22 mouse cellular contexts compared by ENCODE assay signal in the genomic region with DNA sequence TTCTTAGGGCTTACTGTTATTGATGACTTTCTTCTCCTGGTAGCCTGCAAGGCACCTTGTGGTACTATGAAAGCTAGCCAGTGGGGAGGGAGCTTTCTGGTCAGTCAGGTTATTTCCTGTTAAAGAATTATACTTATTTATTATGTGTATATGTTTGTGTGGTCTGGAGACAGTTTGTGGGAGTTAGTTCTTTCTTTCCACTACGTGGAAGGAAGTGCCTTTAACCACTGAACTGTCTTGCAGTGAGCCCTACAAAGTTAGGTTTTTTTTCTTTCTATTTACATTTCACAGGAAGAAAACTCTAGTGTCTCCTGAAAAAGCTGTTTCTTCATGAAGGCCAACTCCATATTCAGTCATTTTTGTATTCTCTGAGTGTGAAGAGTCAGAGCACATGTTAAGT.
A peak's percentile ranks its signal among the peaks of the same experiment; 100 is the strongest.
DNase-seq lines count a peak whose midpoint lies in the region; ATAC-seq and TF ChIP-seq lines count a peak whose summit lies in the region.
"Had no signal": no experiment of that assay in that cellular context is flagged by ENCODE, and none has a peak within 500 bp of the region (broad histone marks: within the 10 kb centered on the region; RNA-seq: fewer than 3 reads in every experiment).

No protein-coding gene starts in this region.

- TF ChIP-seq CTCF in lung, postnatal 0 days (IDR thresholded peaks at IDR 0.05): no peak

- H3K4me2 ChIP-seq in lung, postnatal 0 days (replicated peaks; ENCODE audit: low read depth, low read length): no peak overlapping the region
- H3K4me2 ChIP-seq: embryonic facial prominence, embryonic 13.5 days; forebrain, embryonic 12.5 days; heart, embryonic 12.5 days; hindbrain, embryonic 12.5 days had no signal

- H3K27me3 ChIP-seq in lung, postnatal 0 days (replicated peaks; ENCODE audit: insufficient read depth, low read length): no peaks in the 10 kb centered on the region
- H3K27me3 ChIP-seq: CH12.LX; embryonic facial prominence, embryonic 13.5 days; forebrain, embryonic 12.5 days; heart, embryonic 12.5 days; hindbrain, embryonic 12.5 days had no signal

- no peak overlapping the region for H3K27ac ChIP-seq in lung, postnatal 0 days (ENCODE audit: low read length)
- H3K27ac ChIP-seq: embryonic facial prominence, embryonic 13.5 days; forebrain, embryonic 12.5 days; hindbrain, embryonic 12.5 days had no signal

- no peaks in the 10 kb centered on the region for H3K36me3 ChIP-seq in lung, postnatal 0 days (ENCODE audit: insufficient read depth, low read length)
- H3K36me3 ChIP-seq: embryonic facial prominence, embryonic 13.5 days; forebrain, embryonic 12.5 days; heart, embryonic 12.5 days; hindbrain, embryonic 12.5 days had no signal

- ATAC-seq in common myeloid progenitor, adult 5-6 weeks (replicated peaks; ENCODE audit: low read depth, poor library complexity, severe bottlenecking): peak; percentile 91
- peak; percentile 91 for ATAC-seq in inflammation-experienced regulatory T-cells, adult 6 months
- no peak for ATAC-seq in lung, postnatal 0 days
- ATAC-seq: forebrain, embryonic 16.5 days; hindbrain, embryonic 16.5 days; intestine, embryonic 16.5 days; Patski had no signal

- H3K4me1 ChIP-seq in lung, postnatal 0 days (ENCODE audit: insufficient read depth, low read depth, low read length): no peaks in the 10 kb centered on the region
- H3K4me1 ChIP-seq: embryonic facial prominence, embryonic 13.5 days; forebrain, embryonic 12.5 days; heart, embryonic 12.5 days; hindbrain, embryonic 12.5 days had no signal

- 49% methylated on average over 1 of the region's 1 CpGs for WGBS in lung, postnatal 0 days

- no peaks in the 10 kb centered on the region for H3K9me3 ChIP-seq in lung, postnatal 0 days (ENCODE audit: low read length)
- H3K9me3 ChIP-seq: forebrain, embryonic 12.5 days; hindbrain, embryonic 12.5 days had no signal

- TF ChIP-seq EP300 in lung, postnatal 0 days (IDR thresholded peaks at IDR 0.05): no peak

- no peak overlapping the region for H3K4me3 ChIP-seq in lung, postnatal 0 days (ENCODE audit: low read depth, low read length)
- H3K4me3 ChIP-seq: embryonic facial prominence, embryonic 13.5 days; forebrain, embryonic 12.5 days; heart, embryonic 12.5 days; hindbrain, embryonic 12.5 days had no signal

- DNase-seq in 416B (ENCODE audit: low read depth): peak; percentile 69
- DNase-seq in CD4-positive, CD25-positive, alpha-beta regulatory T cell, adult 2 months (ENCODE audit: low read depth, low spot score): peak; percentile 72
- no peak for DNase-seq in adrenal gland, adult 2 months
- DNase-seq in kidney, postnatal 25 days: no peak
- DNase-seq in lung, postnatal 0 days (ENCODE audit: low spot score): no peak
- DNase-seq in layer of hippocampus, postnatal 25 days (ENCODE audit: extremely low spot score in 1 of 2, low spot score in 1 of 2): no peak
- DNase-seq: adrenal gland, postnatal 10 days; cerebellum, adult 2 months; cerebellum, postnatal 14 days; gastrocnemius, postnatal 10 days; kidney, adult 2 months had no signal

- H3K9ac ChIP-seq in lung, postnatal 0 days (replicated peaks; ENCODE audit: low read depth): no peak overlapping the region
- H3K9ac ChIP-seq: embryonic facial prominence, embryonic 13.5 days; forebrain, embryonic 12.5 days; heart, embryonic 12.5 days; hindbrain, embryonic 12.5 days had no signal

Comparison
In these comparisons a context has a peak if more than half of its experiments do, and no peak if none do; other contexts are left out.
1. DNase-seq: peak in 416B (single experiment) and CD4-positive, CD25-positive, alpha-beta regulatory T cell, adult 2 months (single experiment); none in adrenal gland, adult 2 months (single experiment), kidney, postnatal 25 days (0 of 2), lung, postnatal 0 days (single experiment) and layer of hippocampus, postnatal 25 days (0 of 2).